Mouse (Mus musculus): ENCODE measurements around the gene Gm5148.

- no peak for TF ChIP-seq CTCF (conservative IDR thresholded peaks at IDR 0.05; ENCODE audit: low read length)
- no peak for TF ChIP-seq NANOG (IDR thresholded peaks at IDR 0.05; ENCODE audit: borderline replicate concordance, low read length)
Measured at GRCm38 (mm10) chr3:37729142-37729541, 4.9 kb upstream of the Gm5148 start.

Measured in E14TG2a.4 (cell line).